12 mouse cellular contexts compared by ENCODE assay signal in the genomic region with DNA sequence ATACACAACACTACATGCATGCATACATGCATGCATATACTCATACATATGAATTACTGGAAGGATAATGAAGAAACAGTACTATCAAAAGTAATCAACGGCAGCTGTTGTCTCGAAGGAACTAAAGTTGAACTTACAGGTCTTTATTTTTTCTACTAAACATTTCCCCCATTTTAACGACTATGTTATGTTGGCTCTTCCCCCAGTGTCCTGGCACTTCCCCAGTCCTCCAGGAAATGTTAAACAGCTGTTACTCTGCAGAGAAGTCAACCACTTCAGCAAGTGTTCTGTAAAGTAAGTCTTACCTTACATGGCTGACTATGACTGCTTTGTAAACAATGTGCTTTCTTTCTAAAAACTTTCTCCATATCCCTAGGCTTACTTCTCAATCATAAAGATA. TPM values are rescaled to one million over a fixed set of nuclear protein-coding genes. Genes with fewer than 3 reads are reported as not detected.
DNase-seq lines count a peak whose midpoint lies in the region; ATAC-seq lines count a peak whose summit lies in the region.
"Had no signal": no experiment of that assay in that cellular context is flagged by ENCODE, and none has a peak within 500 bp of the region (broad histone marks: within the 10 kb centered on the region; RNA-seq: fewer than 3 reads in every experiment).

No protein-coding gene starts in this region.

- peaks cover 24% of the 10 kb centered on the region for H3K4me1 ChIP-seq in heart, embryonic 12.5 days (replicated peaks)
- H3K4me1 ChIP-seq in intestine, embryonic 16.5 days (ENCODE audit: control insufficient read depth, insufficient read depth, low read length): peaks cover 14% of the 10 kb centered on the region

- no peak overlapping the region for H3K4me3 ChIP-seq in heart, embryonic 12.5 days
- no peak overlapping the region for H3K4me3 ChIP-seq in intestine, embryonic 16.5 days (ENCODE audit: low read length)
- H3K4me3 ChIP-seq: neural tube, embryonic 15.5 days had no signal

- intact Hi-C loops in heart, postnatal 25 days (cut with DNase I): loop anchor here (2.0 kb wide), 1 partner anchor 327 kb away; no protein-coding TSS in a partner anchor

- no peaks in the 10 kb centered on the region for H3K36me3 ChIP-seq in heart, embryonic 12.5 days
- no peaks in the 10 kb centered on the region for H3K36me3 ChIP-seq in intestine, embryonic 16.5 days (ENCODE audit: control insufficient read depth, insufficient read depth, low read length)
- H3K36me3 ChIP-seq: neural tube, embryonic 15.5 days had no signal

- peak overlapping the region; percentile 83; the same call in 1 of the 2 replicates for H3K27ac ChIP-seq in heart, embryonic 12.5 days (ENCODE audit: poor library complexity, severe bottlenecking)
- 0 out of 2 replicates have a peak overlapping the region, but pooled peaks have one; percentile 21 for H3K27ac ChIP-seq in intestine, embryonic 16.5 days (ENCODE audit: low read length)

- H3K9me3 ChIP-seq in heart, embryonic 12.5 days (replicated peaks): no peaks in the 10 kb centered on the region
- H3K9me3 ChIP-seq in intestine, embryonic 16.5 days (ENCODE audit: control insufficient read depth, low read length): no peaks in the 10 kb centered on the region
- H3K9me3 ChIP-seq: neural tube, embryonic 15.5 days had no signal

- ATAC-seq in heart, embryonic 12.5 days (ENCODE audit: insufficient number of reproducible peaks, low FRiP score): no peak
- ATAC-seq in intestine, embryonic 16.5 days: peak; percentile 34

- no peak overlapping the region for H3K9ac ChIP-seq in heart, embryonic 12.5 days
- no peak overlapping the region for H3K9ac ChIP-seq in intestine, embryonic 16.5 days (ENCODE audit: low read depth, low read length)
- H3K9ac ChIP-seq: neural tube, embryonic 15.5 days had no signal

- no peak for DNase-seq in heart, postnatal 25 days (ENCODE audit: low spot score)
- DNase-seq in kidney, postnatal 14 days: peak; percentile 38
- DNase-seq in kidney, adult 11 months: no peak
- DNase-seq in adipocyte (ENCODE audit: low spot score): peak; percentile 18
- no peak for DNase-seq in gastrocnemius, postnatal 4 days (ENCODE audit: low spot score in 2 of 2)
- DNase-seq in frontal cortex, postnatal 10 days (ENCODE audit: low spot score in 2 of 2): no peak
- DNase-seq: cerebellum, postnatal 36 days; layer of hippocampus, postnatal 36 days had no signal

- H3K4me2 ChIP-seq in heart, embryonic 12.5 days: no peak overlapping the region
- no peak overlapping the region for H3K4me2 ChIP-seq in intestine, embryonic 16.5 days (ENCODE audit: low read depth, low read length)
- H3K4me2 ChIP-seq: midbrain, embryonic 11.5 days; neural tube, embryonic 15.5 days had no signal

- WGBS in heart, embryonic 12.5 days: 65% methylated on average over 3 of the region's 3 CpGs
- WGBS in intestine, embryonic 16.5 days: 51% methylated on average over 3 of the region's 3 CpGs

- H3K27me3 ChIP-seq in heart, embryonic 12.5 days (replicated peaks): no peaks in the 10 kb centered on the region; the same call in 1 of the 2 replicates
- H3K27me3 ChIP-seq in intestine, embryonic 16.5 days (replicated peaks; ENCODE audit: control insufficient read depth, insufficient read depth, low read length): no peaks in the 10 kb centered on the region
- H3K27me3 ChIP-seq: neural tube, embryonic 15.5 days had no signal

RNA-seq across cellular contexts. Expression of a gene that starts 9.1 kb away (rescaled TPM):
- polyA plus RNA-seq in heart, embryonic 12.5 days (2016; fragmentation: Nextera tagmentation; extraction: Ambion mirVana): 2.6 and 3.5 TPM in 2 replicates
- total RNA-seq in heart, postnatal 25 days (2021): under 1 TPM in 1 of 2 experiments, not detected in 1; 0.22 TPM
- polyA plus RNA-seq in intestine, embryonic 16.5 days (2015; fragmentation: Nextera tagmentation; extraction: Ambion mirVana): 0.93 and 1.5 TPM in 2 replicates
- total RNA-seq in gastrocnemius, postnatal 4 days (2021): under 1 TPM in 1 of 2 experiments, not detected in 1; 0.21 TPM

Comparison
In these comparisons a context has a peak if more than half of its experiments do, and no peak if none do; other contexts are left out.
1. DNase-seq: peak in kidney, postnatal 14 days (single experiment) and adipocyte (single experiment); none in heart, postnatal 25 days (single experiment), kidney, adult 11 months (single experiment), gastrocnemius, postnatal 4 days (0 of 2) and frontal cortex, postnatal 10 days (0 of 2).